Mouse (Mus musculus) lung, postnatal 0 days (tissue): ENCODE results near the gene Ms4a2.

Source experiments
- CTCF ChIP-seq: IDR thresholded peaks from 2 replicates; pipeline ENCODE4 v1.5.1; 2016; ENCODE audit warnings: antibody characterized with exemption, mild to moderate bottlenecking
- EP300 ChIP-seq: IDR thresholded peaks from 2 replicates; pipeline ENCODE4 v1.6.1; 2016; ENCODE audit warnings: antibody characterized with exemption, mild to moderate bottlenecking, control low read depth

DNA sequence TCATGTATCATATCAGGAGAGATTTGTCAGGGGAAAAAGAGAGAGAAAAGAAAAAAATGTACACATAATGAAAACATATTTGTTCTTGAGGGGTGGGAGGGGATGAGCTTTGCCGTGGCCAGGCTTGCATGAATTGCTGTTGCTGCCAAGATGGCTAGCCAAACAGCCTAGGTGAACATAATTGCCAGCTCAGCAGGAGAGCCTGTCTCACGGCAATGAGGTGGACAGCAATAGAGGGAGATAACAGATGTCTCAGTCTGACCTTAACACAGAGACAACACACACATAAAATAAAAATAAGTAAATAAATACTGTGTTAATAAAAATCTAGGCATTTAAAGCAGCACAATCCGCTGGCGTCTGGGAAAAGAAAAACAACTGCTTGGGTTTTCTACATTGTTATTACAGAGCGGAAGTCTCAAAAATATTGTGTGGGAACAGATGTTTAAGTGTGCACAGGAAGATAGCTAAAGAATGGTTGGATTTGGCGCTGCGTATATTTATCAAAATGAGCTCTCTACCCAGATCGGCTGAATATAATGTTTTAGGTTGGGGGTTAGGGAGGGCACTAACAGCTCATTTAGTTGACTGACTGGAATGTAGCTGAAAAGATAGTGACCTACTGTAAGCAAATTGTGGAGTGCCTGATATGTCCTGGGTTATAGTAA lies 9.6 kb downstream of the Ms4a2 start:
- TF ChIP-seq CTCF (no peak), EP300 (no peak)
